Mouse (Mus musculus): ENCODE results near the gene Ehbp1.

The Ehbp1 gene

GRCm38 (mm10) chr11:22198406-22198805, 143.7 kb downstream of the Ehbp1 start:
- no peak for DNase-seq (ENCODE audit: low read depth, low spot score)

- DNase-seq (ENCODE audit: low read depth, low spot score): peak; percentile 54
Measured at GRCm38 (mm10) chr11:22197935-22198334, 144.2 kb downstream of the Ehbp1 start.

GRCm38 (mm10) chr11:22196776-22197175, 145.3 kb downstream of the Ehbp1 start:
- DNase-seq (ENCODE audit: low read depth, low spot score): peak; percentile 7

- peak; percentile 13 for DNase-seq (ENCODE audit: low read depth, low spot score)
Measured at GRCm38 (mm10) chr11:22194607-22195006, 147.5 kb downstream of the Ehbp1 start.

- DNase-seq (ENCODE audit: low read depth, low spot score): no peak
Measured at GRCm38 (mm10) chr11:22190576-22190975, 151.5 kb downstream of the Ehbp1 start.

- DNase-seq (ENCODE audit: low read depth, low spot score): no peak
Measured at GRCm38 (mm10) chr11:22189970-22190369, 152.1 kb downstream of the Ehbp1 start.

GRCm38 (mm10) chr11:22181530-22182501, 160.3 kb downstream of the Ehbp1 start:
- no peak for DNase-seq (ENCODE audit: low read depth, low spot score)

- no peak for DNase-seq (ENCODE audit: low read depth, low spot score)
Measured at GRCm38 (mm10) chr11:22180146-22180545, 161.9 kb downstream of the Ehbp1 start.

- no peak for DNase-seq (ENCODE audit: low read depth, low spot score)
Measured at GRCm38 (mm10) chr11:22178569-22178968, 163.5 kb downstream of the Ehbp1 start.

- no peak for DNase-seq (ENCODE audit: low read depth, low spot score)
Measured at GRCm38 (mm10) chr11:22174311-22174710, 167.8 kb downstream of the Ehbp1 start.

GRCm38 (mm10) chr11:22170962-22171638, 171.0 kb downstream of the Ehbp1 start:
- DNase-seq (ENCODE audit: low read depth, low spot score): no peak

- no peak for DNase-seq (ENCODE audit: low read depth, low spot score)
Measured at GRCm38 (mm10) chr11:22157882-22158281, 184.2 kb downstream of the Ehbp1 start.

- no peak for DNase-seq (ENCODE audit: low read depth, low spot score)
Measured at GRCm38 (mm10) chr11:22156182-22156581, 185.9 kb downstream of the Ehbp1 start.

GRCm38 (mm10) chr11:22155366-22156095, 186.6 kb downstream of the Ehbp1 start:
- DNase-seq (ENCODE audit: low read depth, low spot score): no peak

- DNase-seq (ENCODE audit: low read depth, low spot score): peak; percentile 45
Measured at GRCm38 (mm10) chr11:22154501-22155294, 187.4 kb downstream of the Ehbp1 start.

- no peak for DNase-seq (ENCODE audit: low read depth, low spot score)
Measured at GRCm38 (mm10) chr11:22140737-22141136, 201.4 kb downstream of the Ehbp1 start.

- DNase-seq (ENCODE audit: low read depth, low spot score): no peak
Measured at GRCm38 (mm10) chr11:22138466-22138865, 203.6 kb downstream of the Ehbp1 start.

- DNase-seq (ENCODE audit: low read depth, low spot score): no peak
Measured at GRCm38 (mm10) chr11:22125188-22125587, 216.9 kb downstream of the Ehbp1 start.

- no peak for DNase-seq (ENCODE audit: low read depth, low spot score)
Measured at GRCm38 (mm10) chr11:22118853-22119252, 223.2 kb downstream of the Ehbp1 start.

- DNase-seq (ENCODE audit: low read depth, low spot score): no peak
Measured at GRCm38 (mm10) chr11:22112161-22112560, 229.9 kb downstream of the Ehbp1 start.

GRCm38 (mm10) chr11:22089346-22089745, 252.7 kb downstream of the Ehbp1 start:
- no peak for DNase-seq (ENCODE audit: low read depth, low spot score)

All from skeletal muscle tissue, adult 2 months (tissue).